Mouse (Mus musculus) olfactory bulb, adult 2 months (tissue): ENCODE results near the gene Capn15.

Experiments
- CTCF ChIP-seq: fragments of 200-500 bp; IDR thresholded peaks from 2 replicates; pipeline ENCODE4 v1.5.1; 2012; ENCODE audit warnings: low read depth, mild to moderate bottlenecking, low read length, moderate library complexity; ENCODE audit not compliant: insufficient read depth
- POLR2A ChIP-seq: fragments of 200-500 bp; IDR thresholded peaks from 2 replicates; pipeline ENCODE4 v1.6.1; 2012; ENCODE audit warnings: mild to moderate bottlenecking, low read depth, low read length, moderate library complexity; ENCODE audit not compliant: insufficient read depth

DNA sequence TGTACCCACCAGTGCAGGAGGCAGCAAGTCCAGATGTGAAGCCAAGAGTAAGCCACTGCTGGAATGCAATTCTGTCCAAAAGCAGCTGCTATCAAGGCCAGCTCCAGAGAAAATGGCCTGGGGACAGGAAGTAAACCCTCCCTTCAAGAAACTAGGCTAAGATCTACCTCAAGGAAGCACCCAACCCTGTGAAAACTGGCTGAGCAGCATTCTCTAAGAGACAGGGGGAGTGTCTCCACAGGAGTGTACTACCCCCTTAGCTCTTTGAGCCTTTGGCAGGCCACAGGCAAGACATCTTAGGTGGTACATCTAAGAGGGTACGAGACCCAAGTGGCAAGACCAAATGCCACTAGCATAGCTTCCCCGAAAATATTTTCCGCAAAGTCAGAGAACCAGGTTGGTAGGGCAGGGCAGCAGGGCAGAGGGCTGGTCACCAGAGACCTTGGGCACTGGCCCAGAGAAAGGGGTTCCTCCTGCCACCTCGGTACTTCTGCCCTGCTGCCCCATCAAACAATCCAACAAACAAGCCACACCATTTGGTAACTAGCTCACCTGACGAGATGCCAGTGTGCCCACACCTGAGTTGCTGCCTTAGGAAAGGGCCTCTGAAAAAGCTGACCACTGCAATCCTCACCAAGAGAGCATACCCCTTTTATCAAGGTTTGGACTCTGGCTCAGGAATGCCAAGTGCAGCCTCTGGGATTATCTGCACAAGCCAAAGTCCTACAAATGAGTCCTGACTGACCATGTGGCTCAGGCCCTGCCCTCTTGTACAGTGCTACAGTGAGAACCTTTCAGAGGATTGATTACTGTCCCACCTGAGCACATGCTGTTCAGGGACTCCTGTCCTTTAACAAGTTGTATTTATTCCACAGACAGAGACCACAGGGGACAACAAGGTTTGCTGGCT lies 5.5 kb downstream of the Capn15 start:
- TF ChIP-seq POLR2A (no peak), CTCF (no peak)
